ENCODE assay signal across 9 mouse cellular contexts in genomic region chr2:170219611-170220401, GRCm38 (mm10).
DNase-seq lines count a peak whose midpoint lies in the region; ATAC-seq and TF ChIP-seq lines count a peak whose summit lies in the region.
"Had no signal": no experiment of that assay in that cellular context is flagged by ENCODE, and none has a peak within 500 bp of the region (broad histone marks: within the 10 kb centered on the region; RNA-seq: fewer than 3 reads in every experiment).

No protein-coding gene starts in this region.

- DNase-seq in lung, adult 2 months, result no peak
- no peak for DNase-seq in lung, postnatal 25 days (ENCODE audit: low spot score)
- DNase-seq in heart, postnatal 10 days, result peak; percentile 32 to 47
- no peak for DNase-seq in left cerebral cortex, adult 11 months (ENCODE audit: low spot score)

- no peaks in the 10 kb centered on the region for H3K27me3 ChIP-seq in liver, embryonic 16.5 days (ENCODE audit: control insufficient read depth, insufficient read depth, low read depth, low read length)
- H3K27me3 ChIP-seq in stomach, embryonic 14.5 days (ENCODE audit: control insufficient read depth, insufficient read depth, low read length), result no peaks in the 10 kb centered on the region

- no peak for TF ChIP-seq POLR2A in lung, adult 2 months (IDR thresholded peaks at IDR 0.05; ENCODE audit: borderline replicate concordance, extremely low read depth, low read depth, low read length)
- TF ChIP-seq POLR2A in cortical plate, adult 2 months (IDR thresholded peaks at IDR 0.05; ENCODE audit: extremely low read depth, insufficient read depth, low read length), result no peak

- ATAC-seq in liver, embryonic 16.5 days (ENCODE audit: low read depth), result no peak
- no peak for ATAC-seq in stomach, embryonic 14.5 days (ENCODE audit: insufficient number of reproducible peaks, insufficient read depth, low FRiP score, low read depth)
- ATAC-seq in erythroid progenitor cell, adult 5-6 weeks (replicated peaks; ENCODE audit: low FRiP score, poor library complexity, severe bottlenecking), result no peak

- WGBS in lung, adult 2 months, result 22% methylated on average over 20 of the region's 20 CpGs
- 7% methylated on average over 20 of the region's 20 CpGs for WGBS in liver, embryonic 16.5 days (ENCODE audit: insufficient replicate concordance)
- 2% methylated on average over 20 of the region's 20 CpGs for WGBS in stomach, embryonic 14.5 days

- no peak for TF ChIP-seq CTCF in lung, adult 2 months (IDR thresholded peaks at IDR 0.05; ENCODE audit: insufficient read depth, low read length)
- TF ChIP-seq CTCF in cortical plate, adult 2 months (IDR thresholded peaks at IDR 0.05; ENCODE audit: extremely low read depth, insufficient read depth, low read length), result no peak

- H3K27ac ChIP-seq in cortical plate, adult 2 months (ENCODE audit: insufficient read depth, low read length), result peak overlapping the region; percentile 84
- peak overlapping the region; percentile 39 for H3K27ac ChIP-seq in liver, embryonic 16.5 days (ENCODE audit: low read length)
- H3K27ac ChIP-seq in stomach, embryonic 14.5 days (ENCODE audit: low read length), result no peak overlapping the region

- H3K4me2 ChIP-seq in liver, embryonic 16.5 days (ENCODE audit: low read depth, low read length), result peak overlapping the region; percentile 82
- H3K4me2 ChIP-seq in stomach, embryonic 14.5 days (replicated peaks; ENCODE audit: low read depth, low read length), result peak overlapping the region; percentile 52

- peak overlapping the region; percentile 58 for H3K9ac ChIP-seq in liver, embryonic 16.5 days (ENCODE audit: low read depth, low read length)
- H3K9ac ChIP-seq in stomach, embryonic 14.5 days (replicated peaks; ENCODE audit: low read depth, low read length), result no peak overlapping the region; the same call in 1 of the 2 replicates

- H3K4me3 ChIP-seq in lung, adult 2 months (replicated peaks; ENCODE audit: extremely low read depth, low read depth, low read length), result peak overlapping the region; percentile 20
- H3K4me3 ChIP-seq in cortical plate, adult 2 months (ENCODE audit: insufficient read depth, low read length), result peak overlapping the region; percentile 32
- peak overlapping the region; percentile 56 for H3K4me3 ChIP-seq in liver, embryonic 16.5 days (ENCODE audit: low read depth, low read length)
- peak overlapping the region; percentile 27 for H3K4me3 ChIP-seq in stomach, embryonic 14.5 days (ENCODE audit: low read depth, low read length)
- H3K4me3 ChIP-seq: myocyte had no signal

- no peaks in the 10 kb centered on the region for H3K9me3 ChIP-seq in liver, embryonic 16.5 days (replicated peaks; ENCODE audit: control insufficient read depth, low read length)
- H3K9me3 ChIP-seq in stomach, embryonic 14.5 days (ENCODE audit: control insufficient read depth, low read depth, low read length), result no peaks in the 10 kb centered on the region

- intact Hi-C loops in heart, postnatal 10 days (cut with DNase I), result loop anchor here (2.0 to 5.0 kb wide), 5 partner anchors 42 to 122 kb away; no protein-coding TSS in a partner anchor

- H3K4me1 ChIP-seq in lung, adult 2 months (ENCODE audit: control insufficient read depth, insufficient read depth, low read length), result peaks cover 16% of the 10 kb centered on the region
- H3K4me1 ChIP-seq in cortical plate, adult 2 months (ENCODE audit: control insufficient read depth, insufficient read depth, low read length), result peaks cover 12% of the 10 kb centered on the region
- H3K4me1 ChIP-seq in liver, embryonic 16.5 days (ENCODE audit: control insufficient read depth, low read depth, low read length), result peaks cover 50% of the 10 kb centered on the region
- H3K4me1 ChIP-seq in stomach, embryonic 14.5 days (ENCODE audit: control insufficient read depth, insufficient read depth, low read length), result peaks cover 32% of the 10 kb centered on the region

- H3K36me3 ChIP-seq in liver, embryonic 16.5 days (ENCODE audit: control insufficient read depth, insufficient read depth), result no peaks in the 10 kb centered on the region
- H3K36me3 ChIP-seq in stomach, embryonic 14.5 days (ENCODE audit: control insufficient read depth, insufficient read depth, low read length), result no peaks in the 10 kb centered on the region

Comparison
In these comparisons a context has a peak if more than half of its experiments do, and no peak if none do; other contexts are left out.
1. DNase-seq: peak in heart, postnatal 10 days (2 of 2); none in lung, adult 2 months (single experiment), lung, postnatal 25 days (single experiment) and left cerebral cortex, adult 11 months (single experiment).
2. Peak in every context shown above with its lines, with median percentiles within 50 percentile points of each other: H3K4me3 ChIP-seq.